Comparison of ENCODE assay signal across 15 mouse cellular contexts in genomic region chr19:20706747-20707146, GRCm38 (mm10). TPM values are rescaled to one million over a fixed set of nuclear protein-coding genes. Genes with fewer than 3 reads are reported as not detected.
"Had no signal": no experiment of that assay in that cellular context is flagged by ENCODE, and none has a peak within 500 bp of the region (broad histone marks: within the 10 kb centered on the region; RNA-seq: fewer than 3 reads in every experiment).

No protein-coding gene starts in this region.

- H3K9ac ChIP-seq: intestine, embryonic 15.5 days; limb, embryonic 15.5 days; liver, embryonic 13.5 days; liver, postnatal 0 days; lung, embryonic 15.5 days; midbrain, embryonic 13.5 days; neural tube, embryonic 15.5 days had no signal

- DNase-seq: liver, embryonic 13.5 days; liver, postnatal 0 days; lung, postnatal 14 days; right cerebral cortex, adult 18-20 months; thymus, adult 18-20 months; thymus, postnatal 14 days had no signal

- H3K36me3 ChIP-seq: intestine, embryonic 15.5 days; limb, embryonic 15.5 days; liver, embryonic 13.5 days; midbrain, embryonic 13.5 days; neural tube, embryonic 15.5 days had no signal

- H3K27ac ChIP-seq: intestine, embryonic 15.5 days; left cerebral cortex, adult 2 months; limb, embryonic 15.5 days; liver, embryonic 13.5 days; lung, embryonic 15.5 days; macrophage; midbrain, embryonic 13.5 days; neural tube, embryonic 15.5 days; stomach, postnatal 0 days had no signal

- H3K4me1 ChIP-seq: intestine, embryonic 15.5 days; limb, embryonic 15.5 days; liver, embryonic 13.5 days; lung, embryonic 15.5 days; midbrain, embryonic 13.5 days; neural tube, embryonic 15.5 days had no signal

- H3K27me3 ChIP-seq: intestine, embryonic 15.5 days; limb, embryonic 15.5 days; liver, embryonic 13.5 days; lung, embryonic 15.5 days; midbrain, embryonic 13.5 days; neural tube, embryonic 15.5 days had no signal

- H3K9me3 ChIP-seq: intestine, embryonic 15.5 days; limb, embryonic 15.5 days; liver, embryonic 13.5 days; lung, embryonic 15.5 days; midbrain, embryonic 13.5 days; neural tube, embryonic 15.5 days had no signal

- H3K4me2 ChIP-seq: intestine, embryonic 15.5 days; limb, embryonic 15.5 days; liver, embryonic 13.5 days; lung, embryonic 15.5 days; midbrain, embryonic 13.5 days; neural tube, embryonic 15.5 days had no signal

- ATAC-seq: intestine, embryonic 15.5 days; liver, postnatal 0 days; midbrain, embryonic 13.5 days had no signal

- H3K4me3 ChIP-seq: intestine, embryonic 15.5 days; left cerebral cortex, adult 2 months; limb, embryonic 15.5 days; liver, embryonic 13.5 days; lung, embryonic 15.5 days; midbrain, embryonic 13.5 days; myocyte; neural tube, embryonic 15.5 days had no signal

RNA-seq across cellular contexts. Expression of gene Aldh1a7, which starts 20.6 kb away (rescaled TPM):
- polyA plus RNA-seq: macrophage, myocyte had no signal
